Mouse (Mus musculus) hindbrain, embryonic 11.5 days (tissue): ENCODE measurements around the gene Glod4. TPM values are rescaled to one million over a fixed set of nuclear protein-coding genes. Genes with fewer than 3 reads are reported as not detected.
A peak's percentile ranks its signal among the peaks of the same experiment; 100 is the strongest.

Source experiments
- ATAC-seq: fragments of 200-750 bp; cut with Nextera tagmentation; 2 replicates; pipeline ENCODE4 v1.8.0; 2017; ENCODE audit warnings: mild to moderate bottlenecking, moderate TSS enrichment, moderate library complexity; ENCODE audit not compliant: low FRiP score
- DNase-seq: peaks from one replicate; pipeline ENCODE4 v3.0.0-alpha.2; 2015; ENCODE audit warnings: low spot score
- H3K27ac ChIP-seq: fragments of 300-500 bp; sonication (generic); 2 replicates; pipeline ENCODE4 v1.5.1; 2014; ENCODE audit warnings: mild to moderate bottlenecking, low read depth, low read length
- H3K27me3 ChIP-seq: fragments of 300-500 bp; sonication (generic); 2 replicates; pipeline ENCODE4 v1.6.1; 2014; ENCODE audit warnings: mild to moderate bottlenecking, low read length, moderate library complexity, mixed read lengths; ENCODE audit not compliant: control insufficient read depth, insufficient read depth
- H3K36me3 ChIP-seq: fragments of 300-500 bp; sonication (generic); 2 replicates; pipeline ENCODE4 v1.6.1; 2014; ENCODE audit warnings: mild to moderate bottlenecking, low read length, moderate library complexity, mixed read lengths; ENCODE audit not compliant: control insufficient read depth, insufficient read depth
- H3K4me1 ChIP-seq: fragments of 300-500 bp; sonication (generic); replicated peaks from 2 replicates; pipeline ENCODE4 v1.6.1; 2014; ENCODE audit warnings: low read length, mixed read lengths; ENCODE audit not compliant: control insufficient read depth, insufficient read depth
- H3K4me2 ChIP-seq: fragments of 300-500 bp; sonication (generic); replicated peaks from 2 replicates; pipeline ENCODE4 v1.6.1; 2014; ENCODE audit warnings: mild to moderate bottlenecking, low read depth, low read length
- H3K4me3 ChIP-seq: fragments of 300-500 bp; sonication (generic); 2 replicates; pipeline ENCODE4 v1.5.1; 2014; ENCODE audit warnings: low read depth, low read length
- H3K9ac ChIP-seq: fragments of 300-500 bp; sonication (generic); 2 replicates; pipeline ENCODE4 v1.6.1; 2014; ENCODE audit warnings: low read depth, low read length
- H3K9me3 ChIP-seq: fragments of 300-500 bp; sonication (generic); 2 replicates; pipeline ENCODE4 v1.6.1; 2016; ENCODE audit warnings: low read length; ENCODE audit not compliant: control insufficient read depth
- WGBS: fragments of 180-500 bp; shearing (Covaris S2); extraction: QIAGEN DNeasy Blood & Tissue Kit; methylation state at CpG from one replicate; pipeline ENCODE4 v1.1.7; 2014; 5-methylcytosine and 5-hydroxymethylcytosine counted together
- polyA plus RNA-seq: library from polyadenylated mRNA; unstranded; fragments of >200 nt; fragmentation: Nextera tagmentation; extraction: Ambion mirVana; gene quantifications from 2 replicates; pipeline ENCODE4 v1.2.1, GENCODE M21; 2014

Gene Glod4
- polyA plus RNA-seq, 1 experiment from 2014 or later, result 132 TPM

GRCm38 (mm10) chr11:76285431-76286075, 42.0 kb upstream of the Glod4 start:
- no peak overlapping the region for H3K4me2 ChIP-seq
- no peak overlapping the region for H3K27ac ChIP-seq
- H3K27me3 ChIP-seq, result no peaks in the 10 kb centered on the region
- no peak for ATAC-seq
- no peaks in the 10 kb centered on the region for H3K9me3 ChIP-seq
- no peak for DNase-seq
- WGBS, result 65% methylated on average over 7 of the region's 7 CpGs
- H3K9ac ChIP-seq, result no peak overlapping the region
- H3K4me3 ChIP-seq, result no peak overlapping the region
- peaks cover 4% of the 10 kb centered on the region for H3K4me1 ChIP-seq
- H3K36me3 ChIP-seq, result no peaks in the 10 kb centered on the region

GRCm38 (mm10) chr11:76283841-76284240, 40.3 kb upstream of the Glod4 start:
- no peaks in the 10 kb centered on the region for H3K27me3 ChIP-seq
- H3K27ac ChIP-seq, result no peak overlapping the region
- no peak overlapping the region for H3K4me3 ChIP-seq
- no peak overlapping the region for H3K9ac ChIP-seq
- no peaks in the 10 kb centered on the region for H3K36me3 ChIP-seq
- no peak overlapping the region for H3K4me2 ChIP-seq
- no peak for ATAC-seq
- WGBS, result 97% methylated on average over 6 of the region's 6 CpGs
- peaks cover 4% of the 10 kb centered on the region for H3K4me1 ChIP-seq
- no peaks in the 10 kb centered on the region for H3K9me3 ChIP-seq
- DNase-seq, result no peak

GRCm38 (mm10) chr11:76279971-76280370, 36.4 kb upstream of the Glod4 start:
- Histone ChIP-seq H3K4me1 (no peaks in the 10 kb centered on the region), H3K4me2 (no peak overlapping the region), H3K36me3 (no peaks in the 10 kb centered on the region), H3K4me3 (no peak overlapping the region), H3K9me3 (no peaks in the 10 kb centered on the region), H3K27me3 (no peaks in the 10 kb centered on the region), H3K27ac (no peak overlapping the region), H3K9ac (no peak overlapping the region)
- no peak for DNase-seq
- ATAC-seq, result no peak
- 68% methylated on average over 2 of the region's 2 CpGs for WGBS

GRCm38 (mm10) chr11:76278960-76279852, 35.7 kb upstream of the Glod4 start:
- Histone ChIP-seq H3K27ac (no peak overlapping the region), H3K4me3 (no peak overlapping the region), H3K4me1 (no peaks in the 10 kb centered on the region), H3K9me3 (no peaks in the 10 kb centered on the region), H3K27me3 (no peaks in the 10 kb centered on the region), H3K9ac (no peak overlapping the region), H3K36me3 (no peaks in the 10 kb centered on the region), H3K4me2 (no peak overlapping the region)
- ATAC-seq (no peak), DNase-seq (no peak)
- 68% methylated on average over 14 of the region's 14 CpGs for WGBS

GRCm38 (mm10) chr11:76272440-76272839, 28.9 kb upstream of the Glod4 start:
- Histone ChIP-seq H3K9ac (no peak overlapping the region), H3K4me3 (no peak overlapping the region), H3K36me3 (no peaks in the 10 kb centered on the region), H3K27ac (no peak overlapping the region), H3K4me1 (peaks cover 4% of the 10 kb centered on the region), H3K9me3 (no peaks in the 10 kb centered on the region), H3K4me2 (no peak overlapping the region), H3K27me3 (no peaks in the 10 kb centered on the region)
- 83% methylated on average over 4 of the region's 4 CpGs for WGBS
- ATAC-seq (no peak), DNase-seq (no peak)

GRCm38 (mm10) chr11:76268521-76269065, 25.1 kb upstream of the Glod4 start:
- Histone ChIP-seq H3K4me3 (no peak overlapping the region), H3K36me3 (no peaks in the 10 kb centered on the region), H3K9me3 (no peaks in the 10 kb centered on the region), H3K4me2 (no peak overlapping the region), H3K4me1 (peaks cover 10% of the 10 kb centered on the region), H3K27me3 (no peaks in the 10 kb centered on the region), H3K27ac (peak overlapping the region; percentile 84), H3K9ac (peak overlapping the region; percentile 42; the same call in 1 of the 2 replicates)
- no peak for ATAC-seq
- WGBS, result 62% methylated on average over 6 of the region's 6 CpGs
- DNase-seq, result no peak

- Histone ChIP-seq H3K9ac (peak overlapping the region; percentile 42), H3K9me3 (no peaks in the 10 kb centered on the region), H3K4me3 (no peak overlapping the region), H3K27ac (peak overlapping the region; percentile 84), H3K4me2 (no peak overlapping the region), H3K27me3 (no peaks in the 10 kb centered on the region), H3K36me3 (no peaks in the 10 kb centered on the region), H3K4me1 (peaks cover 15% of the 10 kb centered on the region)
- peak; percentile 55 for ATAC-seq
- DNase-seq, result no peak
- WGBS, result 27% methylated on average over 5 of the region's 5 CpGs
Observed at GRCm38 (mm10) chr11:76268001-76268459, 24.5 kb upstream of the Glod4 start.

GRCm38 (mm10) chr11:76267550-76267949, 24.0 kb upstream of the Glod4 start:
- peaks cover 20% of the 10 kb centered on the region for H3K4me1 ChIP-seq
- peak overlapping the region; percentile 84 for H3K27ac ChIP-seq
- no peak overlapping the region for H3K4me2 ChIP-seq
- 36% methylated on average over 7 of the region's 7 CpGs for WGBS
- ATAC-seq, result no peak
- peak overlapping the region; percentile 42; the same call in 1 of the 2 replicates for H3K9ac ChIP-seq
- H3K27me3 ChIP-seq, result no peaks in the 10 kb centered on the region
- no peaks in the 10 kb centered on the region for H3K9me3 ChIP-seq
- DNase-seq, result no peak
- no peaks in the 10 kb centered on the region for H3K36me3 ChIP-seq
- H3K4me3 ChIP-seq, result no peak overlapping the region
